8 mouse cellular contexts compared by ENCODE assay signal in the genomic region with DNA sequence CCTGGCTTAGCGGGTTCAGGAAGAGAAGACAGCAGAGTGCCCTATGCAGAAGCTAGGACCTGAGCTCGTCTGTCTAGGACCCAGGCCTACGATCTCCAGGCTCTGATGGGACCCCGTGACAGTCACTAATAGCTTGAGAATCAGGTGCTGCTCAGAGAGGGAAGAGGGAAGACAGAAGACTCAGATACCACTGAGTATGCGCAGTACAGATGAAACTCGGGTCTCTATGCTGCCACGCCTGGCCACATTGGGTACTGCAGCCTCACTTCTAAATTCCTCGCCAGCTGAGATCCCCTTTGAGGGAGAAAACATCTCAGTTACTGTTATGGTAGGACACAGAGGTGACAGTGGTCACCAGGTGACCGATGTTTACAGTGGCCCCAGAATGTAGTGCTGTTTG. TPM values are rescaled to one million over a fixed set of nuclear protein-coding genes. Genes with fewer than 3 reads are reported as not detected.
DNase-seq lines count a peak whose midpoint lies in the region; ATAC-seq and TF ChIP-seq lines count a peak whose summit lies in the region.

No protein-coding gene starts in this region.

- H3K27me3 ChIP-seq in ES-Bruce4 (ENCODE audit: control insufficient read depth, insufficient read depth, low read length, poor library complexity, severe bottlenecking): no peaks in the 10 kb centered on the region
- no peaks in the 10 kb centered on the region for H3K27me3 ChIP-seq in kidney, adult 2 months (replicated peaks; ENCODE audit: control insufficient read depth, insufficient read depth, low read length)
- no peaks in the 10 kb centered on the region for H3K27me3 ChIP-seq in liver, embryonic 14.5 days (ENCODE audit: control insufficient read depth, insufficient read depth, low read length)
- H3K27me3 ChIP-seq in neural tube, embryonic 11.5 days (ENCODE audit: control insufficient read depth, insufficient read depth, low read length): no peaks in the 10 kb centered on the region

- TF ChIP-seq POLR2A in ES-Bruce4 (IDR thresholded peaks at IDR 0.05; ENCODE audit: insufficient read depth, low read length): no peak
- TF ChIP-seq POLR2A in kidney, adult 2 months (IDR thresholded peaks at IDR 0.05; ENCODE audit: low read depth, low read length): no peak

- DNase-seq in 416B (ENCODE audit: low read depth): peak; percentile 3
- DNase-seq in cerebellum, adult 9-10 months: peak; percentile 46
- peak; percentile 49 to 89 for DNase-seq in frontal cortex, adult 2 months (ENCODE audit: extremely low spot score in 1 of 2, low spot score in 1 of 2)
- DNase-seq in kidney, adult 2 months: peak; percentile 42
- no peak for DNase-seq in liver, embryonic 14.5 days (ENCODE audit: low read depth in 3 of 3, low spot score in 3 of 3)
- DNase-seq in neural tube, embryonic 11.5 days (ENCODE audit: low spot score): peak; percentile 75
- peak; percentile 36 to 56 for DNase-seq in thymus, postnatal 36 days

- TF ChIP-seq CTCF in ES-Bruce4 (IDR thresholded peaks at IDR 0.05; ENCODE audit: low read depth, low read length): peak; percentile 78
- TF ChIP-seq CTCF in kidney, adult 2 months (conservative IDR thresholded peaks at IDR 0.05; ENCODE audit: insufficient read depth, insufficient read length, low read depth, low read length): peak; percentile 78
- TF ChIP-seq CTCF in liver, embryonic 14.5 days (IDR thresholded peaks at IDR 0.05; ENCODE audit: low read depth): peak; percentile 91

- H3K27ac ChIP-seq in ES-Bruce4 (ENCODE audit: insufficient read depth, low read length): no peak overlapping the region
- no peak overlapping the region for H3K27ac ChIP-seq in kidney, adult 2 months (ENCODE audit: insufficient read depth, low read depth, low read length)
- no peak overlapping the region for H3K27ac ChIP-seq in liver, embryonic 14.5 days
- no peak overlapping the region for H3K27ac ChIP-seq in neural tube, embryonic 11.5 days (ENCODE audit: low read depth, low read length)

- no peak for TF ChIP-seq EP300 in ES-Bruce4 (IDR thresholded peaks at IDR 0.05; ENCODE audit: insufficient read depth, low read depth, low read length)
- TF ChIP-seq EP300 in liver, embryonic 14.5 days (IDR thresholded peaks at IDR 0.05; ENCODE audit: low read depth): no peak

- H3K9me3 ChIP-seq in ES-Bruce4 (replicated peaks; ENCODE audit: control insufficient read depth, insufficient read depth, low read length, poor library complexity, severe bottlenecking): no peaks in the 10 kb centered on the region
- H3K9me3 ChIP-seq in liver, embryonic 14.5 days (ENCODE audit: control insufficient read depth, low read length): no peaks in the 10 kb centered on the region
- H3K9me3 ChIP-seq in neural tube, embryonic 11.5 days (ENCODE audit: control insufficient read depth, low read length): no peaks in the 10 kb centered on the region

- H3K9ac ChIP-seq in ES-Bruce4 (ENCODE audit: low read depth, poor library complexity, severe bottlenecking): no peak overlapping the region
- no peak overlapping the region for H3K9ac ChIP-seq in liver, embryonic 14.5 days (replicated peaks)
- no peak overlapping the region for H3K9ac ChIP-seq in neural tube, embryonic 11.5 days (ENCODE audit: low read length)

- no peaks in the 10 kb centered on the region for H3K36me3 ChIP-seq in ES-Bruce4 (ENCODE audit: control insufficient read depth, insufficient read depth, low read length, poor library complexity, severe bottlenecking)
- H3K36me3 ChIP-seq in kidney, adult 2 months (ENCODE audit: control insufficient read depth, insufficient read depth, low read length): no peaks in the 10 kb centered on the region
- no peaks in the 10 kb centered on the region for H3K36me3 ChIP-seq in liver, embryonic 14.5 days (replicated peaks; ENCODE audit: control insufficient read depth, insufficient read depth, low read depth)
- H3K36me3 ChIP-seq in neural tube, embryonic 11.5 days (ENCODE audit: control insufficient read depth, insufficient read depth, low read length): no peaks in the 10 kb centered on the region

- H3K4me1 ChIP-seq in ES-Bruce4 (ENCODE audit: control insufficient read depth, insufficient read depth, low read length): no peaks in the 10 kb centered on the region
- H3K4me1 ChIP-seq in kidney, adult 2 months (ENCODE audit: control insufficient read depth, insufficient read depth, low read length): no peaks in the 10 kb centered on the region
- H3K4me1 ChIP-seq in liver, embryonic 14.5 days (replicated peaks; ENCODE audit: control insufficient read depth in 2 of 2, insufficient read depth in 2 of 2, low read length in 1 of 2): no peaks in the 10 kb centered on the region
- no peaks in the 10 kb centered on the region for H3K4me1 ChIP-seq in neural tube, embryonic 11.5 days (ENCODE audit: control insufficient read depth, insufficient read depth, low read length)

- no peak for ATAC-seq in liver, embryonic 14.5 days (ENCODE audit: insufficient read depth)
- ATAC-seq in neural tube, embryonic 11.5 days (ENCODE audit: insufficient read depth, low FRiP score, low TSS enrichment): peak; percentile 55; the same call in 1 of the 2 replicates

- 51% methylated on average over 9 of the region's 9 CpGs for WGBS in kidney, adult 2 months
- WGBS in liver, embryonic 14.5 days (ENCODE audit: insufficient replicate concordance): 23% methylated on average over 9 of the region's 9 CpGs
- WGBS in neural tube, embryonic 11.5 days: 41% methylated on average over 9 of the region's 9 CpGs

- H3K4me2 ChIP-seq in liver, embryonic 14.5 days (ENCODE audit: low read depth): no peak overlapping the region
- H3K4me2 ChIP-seq in neural tube, embryonic 11.5 days (ENCODE audit: low read depth): no peak overlapping the region

- no peak overlapping the region for H3K4me3 ChIP-seq in ES-Bruce4 (ENCODE audit: low read depth, low read length)
- no peak overlapping the region for H3K4me3 ChIP-seq in kidney, adult 2 months (ENCODE audit: insufficient read depth, low read depth, low read length)
- no peak overlapping the region for H3K4me3 ChIP-seq in liver, embryonic 14.5 days (ENCODE audit: insufficient read depth in 1 of 2, low read depth in 2 of 2, low read length in 2 of 2)
- H3K4me3 ChIP-seq in neural tube, embryonic 11.5 days (ENCODE audit: low read depth, low read length): no peak overlapping the region

RNA-seq across cellular contexts. Expression of gene D430019H16Rik, which starts 22.8 kb away (rescaled TPM):
- polyA plus RNA-seq in ES-Bruce4 (2011; ENCODE audit: insufficient read depth, insufficient read length, low read depth, missing spikeins): 1.1 TPM in 2 replicates
- 66.2 and 79.3 TPM in 2 replicates for polyA plus RNA-seq in frontal cortex, adult 2 months (2012; rRNA removed)
- 3.5 and 3.7 TPM in 2 replicates for polyA plus RNA-seq in kidney, adult 2 months (2012; rRNA removed)
- polyA plus RNA-seq in liver, embryonic 14.5 days (2012; rRNA removed): 0.23 and 0.26 TPM in 2 replicates
- polyA plus RNA-seq in liver, embryonic 14.5 days (2014; fragmentation: Nextera tagmentation; extraction: Ambion mirVana): 0.03 TPM in 2 replicates
- polyA plus RNA-seq in neural tube, embryonic 11.5 days (2014; fragmentation: Nextera tagmentation; extraction: Ambion mirVana): 6.4 and 7.3 TPM in 2 replicates

Comparison
In these comparisons a context has a peak if more than half of its experiments do, and no peak if none do; other contexts are left out.
1. DNase-seq: peak in 416B (single experiment), cerebellum, adult 9-10 months (single experiment), frontal cortex, adult 2 months (2 of 2), kidney, adult 2 months (single experiment), neural tube, embryonic 11.5 days (single experiment) and thymus, postnatal 36 days (2 of 2); none in liver, embryonic 14.5 days (0 of 3).
2. Peak in every context shown above with its lines, with median percentiles within 50 percentile points of each other: CTCF ChIP-seq.